Mouse (Mus musculus): Measurements from ENCODE around the gene B3gnt7.

DNA sequence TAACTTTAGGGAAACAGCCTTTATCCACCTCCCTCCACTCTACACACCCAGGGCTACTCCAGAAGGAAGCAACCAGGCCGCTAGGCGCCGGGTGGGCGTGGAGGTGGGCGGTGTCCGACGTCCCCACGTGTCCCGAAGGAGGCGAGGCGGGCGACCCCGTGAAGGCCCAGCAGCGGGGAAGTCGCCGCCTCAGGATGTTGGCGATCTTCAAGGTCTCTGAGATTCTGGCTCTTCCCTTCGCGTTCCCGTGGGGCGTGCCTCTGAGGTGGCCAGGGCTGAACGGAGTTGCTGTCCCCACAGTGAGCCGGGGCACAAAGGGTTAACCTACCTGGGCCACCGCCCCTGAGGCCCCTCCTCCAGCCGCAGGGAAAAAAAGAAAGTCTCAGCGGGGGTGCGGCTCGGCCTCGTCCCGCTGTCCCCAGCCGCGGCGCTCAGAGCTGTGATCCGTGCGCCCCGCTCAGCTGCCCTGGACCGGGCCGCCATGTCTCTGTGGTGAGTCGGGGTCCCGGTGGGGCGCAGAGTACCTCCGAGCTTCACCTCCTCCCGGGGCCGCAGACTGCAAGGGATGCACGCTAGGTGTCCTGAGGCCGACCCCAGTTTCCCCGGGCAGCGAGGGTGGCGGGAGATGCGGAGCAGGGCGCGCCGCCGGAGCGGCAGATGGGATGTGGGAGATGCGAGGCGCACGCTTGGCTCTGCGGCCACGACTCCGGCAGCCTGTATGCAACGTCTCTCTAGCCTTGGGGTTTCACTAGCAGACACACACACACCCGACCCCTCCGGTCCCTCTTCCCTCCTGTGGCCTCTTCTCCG is 636 bp downstream of the B3gnt7 start:
- TF ChIP-seq CTCF (IDR thresholded peaks at IDR 0.05; ENCODE audit: borderline replicate concordance, insufficient read depth, low read depth, low read length), result no peak
- TF ChIP-seq POLR2A (IDR thresholded peaks at IDR 0.05; ENCODE audit: borderline replicate concordance, insufficient read depth, low read length), result no peak

All from cerebellum, adult 2 months (tissue).